Mouse (Mus musculus): ENCODE measurements around the gene Sigirr.

- TF ChIP-seq GATA1 (IDR thresholded peaks at IDR 0.05; ENCODE audit: borderline replicate concordance, low read length): no peak
- TF ChIP-seq FLI1 (IDR thresholded peaks at IDR 0.05; ENCODE audit: low read length): no peak
Observed at GRCm38 (mm10) chr7:141144650-141145049, 44.3 kb upstream of the Sigirr start.
